Mouse (Mus musculus): ENCODE measurements around the gene Tbl2.

The Tbl2 gene

DNA sequence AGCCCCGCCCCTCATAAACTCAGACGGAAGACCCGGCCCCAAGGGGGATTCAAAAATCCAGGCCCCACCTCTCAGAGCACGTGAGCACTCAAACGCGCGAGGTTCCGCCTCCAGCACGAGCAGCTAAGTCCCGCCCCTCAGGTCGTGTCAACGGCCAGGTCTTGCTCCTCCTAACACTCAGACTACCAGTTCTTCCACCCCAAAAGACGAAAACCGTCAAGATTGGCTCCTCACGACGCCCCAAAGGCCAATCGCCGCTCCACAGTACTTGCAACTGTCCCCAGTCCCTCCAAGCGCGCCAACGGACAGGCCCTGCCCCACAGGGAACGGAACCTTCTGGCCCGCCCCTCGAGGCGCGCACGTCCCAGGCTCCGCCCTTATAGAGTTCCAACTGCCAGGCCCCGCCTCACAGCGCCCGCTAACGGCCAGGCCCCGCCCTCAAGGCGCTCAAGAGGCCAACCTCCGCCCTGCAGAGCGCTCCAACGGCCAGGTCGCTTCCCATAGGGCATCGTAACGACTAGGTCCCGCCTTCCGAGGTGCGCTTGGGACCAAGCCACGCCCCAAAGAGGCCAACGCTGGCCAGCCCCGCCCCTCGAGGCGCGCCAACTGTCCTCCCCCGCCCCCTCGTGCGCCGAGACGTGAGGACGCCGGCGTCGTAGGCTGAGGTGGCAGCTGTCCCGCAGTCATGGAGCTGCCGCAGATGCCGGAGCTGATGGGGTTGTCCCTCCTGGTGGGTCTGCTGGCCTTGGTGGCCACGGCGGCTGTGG is at the start of gene Tbl2:
TSS of gene Tbl2 (plus strand) at position 605 of the 767 bp plus-strand sequence.
- DNase-seq (ENCODE audit: low spot score in 2 of 2), result peak; percentile 95 to 98

DNA sequence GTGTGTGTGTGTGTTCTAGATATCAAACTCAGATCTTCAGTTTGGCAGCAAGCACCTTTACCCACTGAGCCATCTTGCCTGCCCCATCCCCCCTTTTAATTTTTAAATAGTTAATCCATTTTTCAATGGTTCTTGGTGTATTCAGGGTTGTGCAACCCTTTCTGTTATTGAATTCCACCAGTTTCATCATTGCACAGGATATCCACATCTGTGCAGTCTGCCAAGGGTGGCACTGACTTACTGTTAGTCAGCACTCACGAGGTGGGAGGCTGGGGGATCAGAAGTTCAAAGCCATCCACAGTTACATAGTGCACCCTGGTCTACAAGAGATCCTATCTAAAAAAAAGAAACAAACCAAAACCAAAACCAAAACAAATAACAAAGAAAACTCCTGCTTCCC is 48.5 kb upstream of the Tbl2 start:
- no peak for DNase-seq (ENCODE audit: low spot score in 2 of 2)

DNA sequence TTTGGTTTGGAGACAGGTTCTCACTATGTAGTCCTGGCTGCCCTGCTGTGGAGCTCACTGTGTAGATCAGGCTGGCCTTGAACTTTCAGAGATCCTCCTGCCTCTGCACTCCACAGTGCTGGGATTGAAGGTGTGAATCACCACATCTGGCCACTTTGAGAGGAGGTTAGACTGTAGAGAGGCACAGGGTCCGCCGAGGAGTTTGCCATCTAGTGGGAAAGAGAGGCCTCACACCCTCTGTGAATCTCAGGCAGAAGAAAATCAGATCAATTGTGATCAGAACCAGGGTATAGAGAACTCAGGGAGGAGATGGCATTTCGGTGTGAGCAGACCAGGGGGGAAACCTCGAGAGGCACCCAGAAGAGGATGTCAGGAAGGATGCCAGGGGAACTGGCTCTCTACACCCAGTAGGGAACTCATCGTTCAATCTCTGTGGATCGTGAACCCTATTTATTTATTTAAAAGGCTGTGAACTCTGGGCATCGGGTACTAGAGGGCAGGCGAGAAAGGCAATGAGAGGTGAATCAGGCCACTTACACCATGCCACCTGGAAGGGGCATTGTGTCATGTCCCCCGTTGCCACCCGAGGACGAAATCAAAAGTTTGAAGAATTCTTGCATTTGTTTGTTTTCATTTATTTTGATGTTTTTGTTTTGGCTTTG is 45.3 kb upstream of the Tbl2 start:
- no peak for DNase-seq (ENCODE audit: low spot score in 2 of 2)

DNA sequence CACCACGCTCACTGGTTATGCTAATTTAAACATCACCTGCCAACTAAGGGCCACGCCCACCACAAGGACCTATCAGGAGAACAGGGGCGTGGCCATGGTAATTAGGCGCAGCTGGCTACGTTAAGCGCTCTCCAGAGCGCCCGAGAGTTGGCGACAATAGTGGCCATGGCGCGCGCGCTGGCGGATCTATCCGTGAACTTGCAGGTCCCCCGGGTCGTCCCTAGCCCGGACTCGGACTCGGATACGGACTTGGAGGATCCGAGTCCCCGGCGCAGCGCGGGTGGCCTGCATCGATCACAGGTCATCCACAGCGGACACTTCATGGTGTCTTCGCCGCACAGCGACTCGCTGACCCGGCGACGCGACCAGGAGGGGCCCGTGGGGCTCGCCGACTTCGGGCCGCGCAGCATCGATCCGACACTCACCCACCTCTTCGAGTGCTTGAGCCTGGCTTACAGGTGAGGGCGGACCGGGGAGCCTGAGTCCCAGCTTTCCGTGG is 42.6 kb upstream of the Tbl2 start:
- DNase-seq (ENCODE audit: low spot score in 2 of 2), result peak in 1 of 2 experiments; percentile 58

DNA sequence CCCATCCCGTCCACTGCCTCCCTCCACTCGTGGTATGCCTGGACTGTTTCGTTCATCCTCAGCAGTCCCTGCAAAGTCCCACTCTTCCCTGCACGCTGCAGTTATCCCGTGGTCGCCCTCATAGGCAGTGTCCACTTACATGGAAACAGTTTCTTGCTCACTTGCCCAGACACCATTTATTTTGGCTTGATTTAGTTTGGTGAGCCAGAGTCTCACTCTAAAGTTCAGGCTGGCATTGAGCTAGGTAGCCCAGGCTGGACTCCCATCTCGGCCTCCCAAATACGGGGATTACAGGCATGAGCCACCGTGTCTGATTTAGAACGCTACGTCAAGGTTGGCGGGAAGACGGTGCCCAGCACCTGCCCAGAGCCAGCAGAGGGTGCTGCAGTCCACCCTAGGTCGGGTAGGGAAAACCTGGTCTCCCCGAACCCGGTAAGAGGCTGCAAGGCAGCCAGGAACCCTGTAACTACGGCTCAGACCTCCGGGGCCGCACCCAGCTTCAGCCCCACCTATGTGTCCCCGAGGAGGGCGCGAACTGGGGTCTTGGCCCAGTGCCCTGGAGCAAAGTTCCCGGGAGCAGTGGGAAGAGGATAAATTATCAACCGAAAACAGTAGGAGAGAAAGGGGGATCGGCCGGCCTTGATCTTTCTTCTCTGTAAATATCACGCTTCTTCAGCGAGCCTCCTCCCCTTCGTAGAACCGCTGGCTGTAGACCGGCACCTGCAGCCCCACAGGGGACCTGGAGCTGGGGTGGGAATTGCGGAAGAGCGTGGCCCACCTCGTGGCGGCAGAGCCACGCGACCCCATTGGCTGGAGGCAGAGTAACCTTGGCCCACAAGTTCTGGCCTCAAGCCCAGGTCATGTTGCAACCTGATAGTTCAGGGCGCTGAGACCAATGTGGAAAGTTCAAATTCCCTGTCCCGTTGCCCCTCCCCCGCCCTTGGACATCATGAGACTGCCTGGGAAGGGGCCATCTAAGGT is 41.6 kb upstream of the Tbl2 start:
- DNase-seq (ENCODE audit: low spot score in 2 of 2), result peak in 1 of 2 experiments; percentile 11

DNA sequence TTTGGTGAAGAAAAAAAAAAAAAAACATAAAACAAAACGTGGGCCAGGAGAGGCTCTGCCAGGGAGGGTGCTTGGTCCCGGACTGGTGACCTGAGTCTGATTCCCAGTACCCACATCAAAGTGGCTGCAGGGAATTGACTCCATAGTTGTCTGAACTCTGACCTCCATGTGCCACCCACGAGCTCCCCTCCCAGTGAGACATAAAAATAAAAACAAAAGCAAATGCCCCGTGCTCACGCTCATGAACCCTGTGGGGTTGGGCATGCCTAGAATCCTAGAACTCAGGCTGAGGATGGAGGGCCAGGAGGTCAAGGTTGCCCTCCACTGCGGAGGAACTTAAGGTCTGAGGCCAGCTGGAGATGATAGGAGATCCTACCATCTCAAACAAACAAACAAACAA is 40.4 kb upstream of the Tbl2 start:
- DNase-seq (ENCODE audit: low spot score in 2 of 2), result no peak

DNA sequence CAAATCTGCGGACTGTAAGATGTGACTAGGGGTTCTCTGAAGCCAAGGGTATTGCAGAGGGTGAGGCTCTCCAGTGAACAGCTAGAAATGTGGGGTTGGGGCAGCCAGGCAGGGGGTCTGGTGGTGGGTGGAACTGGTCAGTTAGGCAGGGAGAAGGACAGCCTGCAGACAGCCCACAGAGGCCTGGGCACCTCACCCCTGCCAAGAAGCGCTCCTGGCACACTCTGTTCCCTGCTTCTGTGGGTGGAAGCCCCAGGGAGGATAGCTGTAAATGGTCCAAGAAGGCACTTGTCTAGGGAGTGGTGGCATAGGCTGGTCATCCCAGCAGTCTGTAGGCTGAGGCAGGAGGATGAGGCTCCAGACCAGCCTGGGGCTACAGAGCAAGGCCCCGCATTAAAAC is 40.0 kb upstream of the Tbl2 start:
- DNase-seq (ENCODE audit: low spot score in 2 of 2), result no peak

DNA sequence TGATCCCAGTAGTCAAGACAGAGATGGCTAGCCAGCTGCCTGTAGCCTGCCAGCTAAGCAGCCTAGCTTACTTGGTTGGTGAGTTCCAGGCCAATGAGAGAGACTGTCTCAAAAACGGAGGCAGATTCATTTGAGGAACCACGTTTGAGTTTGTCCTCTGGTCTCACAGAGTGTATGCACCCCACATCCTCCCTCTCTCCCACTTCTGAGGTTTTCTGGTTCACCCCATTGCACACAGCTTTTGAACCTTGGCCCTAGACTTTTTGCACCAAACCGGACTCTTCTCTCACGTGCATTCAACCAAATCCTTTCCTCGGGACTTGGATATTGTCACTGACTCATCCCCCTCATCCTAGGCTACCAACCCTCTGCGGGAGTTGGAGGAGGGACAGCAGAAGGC is 39.5 kb upstream of the Tbl2 start:
- DNase-seq (ENCODE audit: low spot score in 2 of 2), result no peak

DNA sequence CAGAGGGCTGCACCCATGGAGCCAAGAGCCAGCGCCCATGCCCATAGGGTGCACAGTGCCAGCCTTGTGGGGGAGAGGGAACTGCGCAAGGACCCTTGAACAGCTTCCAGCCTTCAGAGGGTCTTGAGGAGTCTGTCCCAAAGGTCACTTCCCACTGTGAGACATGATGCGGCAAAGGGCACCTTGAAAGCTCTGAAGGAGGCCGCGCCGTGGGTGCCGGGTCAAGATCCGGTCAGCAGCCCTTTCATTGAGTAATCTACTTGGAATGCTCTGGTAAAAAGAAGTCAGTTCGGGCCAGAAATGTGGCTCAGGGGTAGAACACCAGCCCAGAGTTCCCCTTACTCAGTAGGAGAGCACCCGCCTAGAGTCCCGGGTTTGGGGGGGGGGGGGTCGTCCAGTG is 35.7 kb upstream of the Tbl2 start:
- no peak for DNase-seq (ENCODE audit: low spot score in 2 of 2)

DNA sequence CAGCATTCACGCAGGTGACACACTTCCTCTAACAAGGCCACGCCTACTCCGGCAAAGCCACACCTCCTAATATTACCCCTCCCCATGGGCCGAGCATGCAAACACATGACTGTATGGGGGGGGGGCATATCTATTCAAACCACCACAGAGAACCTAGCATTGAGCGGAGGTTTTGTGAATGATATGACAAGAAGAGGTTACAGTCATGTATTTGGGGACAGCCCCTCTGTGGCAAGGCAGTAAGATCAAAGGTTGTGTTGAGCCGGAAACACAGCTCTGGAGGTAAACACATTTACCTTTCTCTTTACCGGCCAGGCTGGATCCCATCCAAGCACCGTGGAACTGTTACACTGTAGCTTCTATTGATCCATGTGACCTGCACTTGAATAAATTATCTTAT is 34.2 kb upstream of the Tbl2 start:
- DNase-seq (ENCODE audit: low spot score in 2 of 2), result no peak

DNA sequence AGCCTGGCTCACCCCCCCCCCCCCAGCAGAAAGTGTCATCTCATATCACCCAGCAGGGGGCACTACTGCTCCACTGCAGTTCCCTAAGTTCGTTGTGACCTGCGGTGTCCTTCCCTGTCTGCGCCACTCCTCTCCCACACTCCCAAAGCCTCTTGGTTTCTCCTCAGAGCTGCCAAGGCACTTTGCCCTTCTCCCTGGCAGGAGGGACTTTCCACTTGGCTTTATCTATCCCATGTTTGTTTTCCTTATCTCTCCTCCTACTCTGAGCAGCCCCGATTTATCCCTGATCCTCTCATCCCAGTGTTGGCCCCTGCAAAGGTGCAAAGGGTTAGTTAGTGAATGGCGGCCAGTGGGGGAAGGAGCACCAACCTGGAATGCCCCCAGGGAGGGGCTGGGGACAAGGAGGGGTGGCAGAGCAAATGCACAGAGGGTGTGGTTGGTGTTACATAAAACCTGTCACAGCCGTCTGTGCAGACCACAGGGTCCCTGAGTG is 30.8 kb upstream of the Tbl2 start:
- peak in 1 of 2 experiments; percentile 35 for DNase-seq (ENCODE audit: low spot score in 2 of 2)

DNA sequence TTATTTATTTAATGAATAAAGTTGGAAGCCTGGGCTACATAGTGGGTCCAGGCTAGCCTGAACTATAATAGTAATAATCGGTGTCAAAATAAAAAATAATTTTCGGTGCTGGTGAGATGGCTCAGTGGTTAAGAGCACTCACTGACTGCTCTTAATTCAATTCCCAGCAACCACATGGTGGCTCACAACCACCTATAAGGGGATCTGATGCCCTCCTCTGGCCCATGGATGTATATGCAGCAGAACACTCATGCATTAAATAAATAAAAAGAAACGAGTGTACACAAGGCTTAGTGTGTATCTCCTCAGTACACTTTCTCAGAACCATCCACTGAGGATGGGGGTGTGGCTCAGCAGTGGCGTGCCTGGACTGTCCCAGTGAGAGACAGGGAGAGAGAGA is 28.7 kb upstream of the Tbl2 start:
- no peak for DNase-seq (ENCODE audit: low spot score in 2 of 2)

DNA sequence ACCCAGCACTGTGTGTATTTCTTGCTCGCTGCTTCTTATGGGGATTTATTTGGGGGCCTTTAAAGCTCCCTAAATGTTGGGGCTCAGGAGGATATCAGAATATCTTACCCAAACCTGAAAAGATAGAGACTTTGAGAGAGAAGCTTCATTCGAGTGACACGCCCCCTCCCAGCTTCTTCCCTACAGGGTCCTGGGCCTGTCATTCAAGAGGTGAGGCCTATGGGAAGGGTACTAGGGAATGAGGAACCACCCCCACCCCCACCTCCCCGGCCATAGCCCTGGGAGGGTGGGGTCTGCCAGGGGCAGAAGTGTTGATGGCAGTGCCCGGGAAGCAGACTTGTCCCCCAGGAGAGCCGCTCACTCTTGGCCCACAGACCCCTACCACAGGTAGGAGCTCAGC is 23.3 kb upstream of the Tbl2 start:
- DNase-seq (ENCODE audit: low spot score in 2 of 2), result peak in 1 of 2 experiments; percentile 39

DNA sequence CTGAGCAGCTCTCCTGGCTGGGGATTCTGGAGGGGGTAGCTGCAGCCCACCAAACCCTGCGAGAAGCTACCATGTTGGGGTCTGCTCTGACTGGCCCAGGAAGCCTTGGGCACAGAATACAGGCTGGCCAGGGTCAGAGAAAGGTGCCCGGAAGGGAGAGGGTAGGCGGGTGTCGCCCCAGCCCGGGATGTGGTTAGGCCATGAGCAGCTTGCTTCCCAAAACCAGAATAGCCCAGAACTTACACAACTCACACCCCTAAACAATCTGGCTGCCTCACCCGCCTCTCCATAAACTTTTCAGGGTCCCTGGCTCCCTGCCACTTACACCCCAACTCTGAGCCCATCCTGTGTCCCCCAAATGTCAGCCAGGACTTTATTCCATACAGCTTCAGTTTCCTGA is 21.8 kb upstream of the Tbl2 start:
- DNase-seq (ENCODE audit: low spot score in 2 of 2), result peak in 1 of 2 experiments; percentile 24

DNA sequence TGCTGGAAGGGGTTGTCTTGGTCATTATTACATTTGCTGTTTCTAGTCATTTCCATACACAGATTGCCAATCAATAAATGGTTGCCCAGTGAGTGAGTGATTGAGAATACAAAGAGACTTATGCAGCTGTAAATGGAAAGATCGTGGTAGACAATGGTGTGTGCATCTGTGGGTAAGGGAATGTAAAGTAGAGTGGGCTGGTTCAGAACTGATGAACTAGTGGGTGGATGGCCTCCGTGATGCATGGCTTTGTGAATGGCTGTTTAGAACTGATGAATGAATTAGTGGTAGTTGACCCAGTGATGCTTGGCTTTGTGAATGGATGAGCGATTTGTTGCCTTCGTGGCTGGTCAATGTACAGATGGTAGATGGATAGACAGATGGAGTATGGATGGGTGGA is 19.7 kb upstream of the Tbl2 start:
- DNase-seq (ENCODE audit: low spot score in 2 of 2), result no peak

DNA sequence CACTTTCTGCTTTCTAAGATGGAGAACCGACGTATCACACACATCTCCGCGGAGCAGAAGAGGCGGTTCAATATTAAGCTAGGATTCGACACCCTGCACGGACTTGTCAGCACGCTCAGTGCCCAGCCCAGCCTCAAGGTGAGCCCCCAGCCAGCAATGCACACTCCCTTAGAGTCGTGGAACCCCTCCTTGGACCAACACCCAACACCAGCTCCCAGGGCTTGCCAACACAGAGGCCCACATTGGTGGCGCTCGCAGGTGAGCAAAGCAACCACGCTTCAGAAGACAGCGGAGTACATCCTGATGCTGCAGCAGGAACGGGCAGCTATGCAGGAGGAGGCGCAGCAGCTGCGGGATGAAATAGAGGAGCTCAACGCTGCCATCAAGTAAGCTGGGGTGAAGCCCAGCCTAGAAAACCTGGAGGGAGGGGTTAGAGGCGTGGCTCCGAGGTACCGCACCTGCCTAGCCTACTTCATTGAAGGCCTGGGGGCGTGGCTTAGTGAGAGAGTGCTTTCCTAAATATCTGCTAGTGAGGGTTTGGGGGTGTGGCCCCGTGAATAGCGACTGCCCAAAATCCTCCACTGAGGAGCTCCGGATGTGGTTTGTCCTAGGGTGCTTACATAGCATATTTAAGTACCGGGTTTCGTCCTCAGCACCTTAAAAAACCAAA is 15.6 kb upstream of the Tbl2 start:
- DNase-seq (ENCODE audit: low spot score in 2 of 2), result peak in 1 of 2 experiments; percentile 34

DNA sequence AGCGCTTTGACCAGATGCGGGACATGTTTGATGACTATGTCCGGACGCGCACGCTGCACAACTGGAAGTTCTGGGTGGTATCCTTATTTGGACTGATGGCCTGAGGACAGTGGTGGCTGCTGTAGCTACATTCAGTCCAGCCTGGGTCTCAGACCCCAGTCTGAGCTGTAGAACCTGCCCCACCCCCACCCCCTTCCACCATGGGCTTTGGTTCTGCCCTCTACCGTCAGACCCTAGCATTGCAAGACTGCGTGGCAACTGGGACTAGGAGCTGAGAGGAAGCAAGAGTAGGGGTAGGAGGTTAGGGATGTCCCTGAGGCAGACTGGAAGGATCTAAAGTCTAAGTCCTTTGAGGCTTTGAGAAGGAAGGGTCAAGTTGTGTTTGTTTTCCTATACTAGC is 14.9 kb upstream of the Tbl2 start:
- peak in 1 of 2 experiments; percentile 17 for DNase-seq (ENCODE audit: low spot score in 2 of 2)

DNA sequence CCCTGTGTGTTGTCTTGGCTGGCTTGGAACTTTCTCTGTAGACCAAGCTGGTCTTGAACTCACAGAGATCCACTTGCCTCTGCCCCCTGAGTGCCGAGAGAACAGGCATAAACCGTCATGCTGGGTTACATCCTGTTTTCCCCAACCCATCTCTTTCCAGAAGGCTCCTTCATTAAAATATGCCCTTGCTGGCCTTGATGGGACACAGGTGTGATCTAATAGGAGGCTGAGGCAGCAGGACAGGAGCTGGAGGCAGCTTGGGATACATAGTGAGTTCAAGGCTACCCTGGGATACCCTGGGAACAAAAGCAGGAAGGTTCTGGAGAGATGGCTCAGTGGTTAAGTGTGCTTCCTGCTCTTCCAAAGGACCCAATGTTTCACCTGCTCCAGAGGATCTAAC is 9.6 kb upstream of the Tbl2 start:
- no peak for DNase-seq (ENCODE audit: low spot score in 2 of 2)

DNA sequence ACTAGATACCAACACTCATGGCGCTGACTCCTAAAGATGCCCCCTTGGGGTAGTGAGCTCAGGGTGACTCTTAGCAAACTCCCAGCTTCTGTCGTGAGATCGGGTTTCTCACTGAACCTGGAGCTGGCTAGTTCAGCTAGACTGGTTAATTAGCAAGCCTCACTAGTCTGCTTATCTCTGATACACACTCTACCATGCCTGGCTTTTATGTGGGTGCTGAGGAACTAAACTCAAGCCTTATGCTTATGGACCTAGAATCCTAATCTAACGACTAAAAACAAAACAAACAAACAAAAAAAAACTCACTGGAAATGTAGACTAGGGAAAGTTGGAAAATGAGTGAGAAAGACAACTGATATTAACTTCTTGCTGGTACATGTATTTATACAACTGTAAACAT is 5.0 kb upstream of the Tbl2 start:
- DNase-seq (ENCODE audit: low spot score in 2 of 2), result no peak

DNA sequence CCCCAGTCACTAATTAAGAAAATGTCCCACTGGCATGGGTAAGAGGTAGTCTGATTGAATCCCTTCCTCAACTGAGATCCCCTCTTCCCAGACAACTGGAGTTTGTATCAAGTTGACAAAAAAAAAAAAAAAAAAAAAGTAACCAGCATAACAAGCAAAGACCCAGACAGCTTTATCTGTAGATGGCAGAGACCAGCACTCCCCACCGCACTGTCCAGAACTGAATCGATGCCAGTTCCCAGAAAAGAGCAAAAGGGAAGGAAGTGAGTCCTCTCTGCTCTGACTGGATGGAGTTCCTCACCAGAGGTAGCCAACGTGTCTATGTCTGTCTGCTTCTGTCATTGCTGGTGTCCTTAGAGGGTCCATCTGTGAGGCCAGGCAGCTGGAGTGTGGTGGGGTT is 3.9 kb upstream of the Tbl2 start:
- DNase-seq (ENCODE audit: low spot score in 2 of 2), result no peak

DNA sequence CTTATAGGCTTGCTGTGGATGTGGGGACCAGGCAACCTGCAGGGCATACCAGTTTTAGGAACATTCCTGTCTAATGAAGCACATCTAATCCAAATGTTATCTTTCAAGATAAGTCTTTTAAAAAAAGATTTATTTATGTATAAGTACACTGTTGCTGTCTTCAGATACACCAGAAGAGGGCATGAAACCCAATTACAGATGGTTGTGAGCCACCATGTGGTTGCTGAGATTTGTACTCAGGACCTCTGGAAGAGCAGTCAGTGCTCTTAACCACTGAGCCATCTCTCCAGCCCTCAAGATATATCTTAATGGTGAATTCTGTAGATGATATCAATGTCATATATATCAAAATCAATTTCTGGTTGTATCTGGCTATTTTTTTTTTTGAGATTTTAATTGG is 3.5 kb upstream of the Tbl2 start:
- no peak for DNase-seq (ENCODE audit: low spot score in 2 of 2)

DNA sequence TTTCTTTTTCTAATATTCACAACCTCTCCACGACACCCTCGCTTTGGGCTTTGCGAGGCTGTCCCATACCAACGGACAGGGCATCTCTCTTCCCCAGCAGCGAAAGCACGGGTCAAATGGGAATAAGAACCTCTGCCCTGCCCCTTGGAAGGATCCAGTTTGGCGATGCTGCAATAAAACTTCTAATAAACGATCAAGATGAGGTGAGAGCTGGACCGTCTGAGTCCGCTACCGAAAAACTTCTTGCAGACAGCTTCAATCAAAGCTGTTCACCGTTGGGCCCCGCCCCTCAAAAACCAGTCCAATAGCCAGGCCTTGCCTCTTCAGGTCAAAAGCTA is 773 bp upstream of the Tbl2 start:
- no peak for DNase-seq (ENCODE audit: low spot score in 2 of 2)
